Mouse (Mus musculus): Measurements from ENCODE around the gene Cldn10. TPM values are rescaled to one million over a fixed set of nuclear protein-coding genes. Genes with fewer than 3 reads are reported as not detected.

Cldn10 gene
- total and polyA plus RNA-seq, 3 experiments = 0.16 TPM; not detected in 2

DNA sequence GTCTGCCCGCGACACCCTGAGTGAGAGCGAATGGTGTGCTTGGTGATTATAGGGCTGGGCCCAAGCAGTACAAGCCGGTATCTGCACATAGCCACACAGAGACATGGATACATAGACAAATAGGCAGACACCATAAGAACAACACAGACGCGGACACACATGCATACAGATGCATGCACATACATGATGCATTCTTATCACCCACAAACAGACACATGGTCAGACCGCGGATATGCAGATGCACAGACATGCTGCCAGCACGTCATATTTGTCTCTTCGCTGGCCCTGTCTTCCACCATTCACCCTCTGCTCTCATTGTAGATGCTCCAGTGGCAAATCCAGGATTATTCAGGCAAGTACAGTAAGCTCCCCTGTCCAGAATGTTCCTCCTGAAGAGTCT, 59.1 kb downstream of the Cldn10 start:
- H3K4me1 ChIP-seq (ENCODE audit: insufficient read depth, low read depth, low read length) = peaks cover 12% of the 10 kb centered on the region
- H3K27me3 ChIP-seq (ENCODE audit: insufficient read depth, low read length) = peaks cover 28% of the 10 kb centered on the region
- no peaks in the 10 kb centered on the region for H3K36me3 ChIP-seq (replicated peaks)
- no peak overlapping the region for H3K4me3 ChIP-seq (ENCODE audit: low read depth, low read length)
- no peak for DNase-seq (ENCODE audit: low spot score)
- ATAC-seq (ENCODE audit: extremely low read depth, insufficient number of reproducible peaks, low FRiP score, poor library complexity, severe bottlenecking) = no peak
- TF ChIP-seq CTCF (IDR thresholded peaks at IDR 0.05; ENCODE audit: low read depth, low read length) = no peak
- TF ChIP-seq TAL1 (conservative IDR thresholded peaks at IDR 0.05; ENCODE audit: low read depth, low read length) = peak; percentile 30
- H3K9me3 ChIP-seq (replicated peaks) = no peaks in the 10 kb centered on the region

DNA sequence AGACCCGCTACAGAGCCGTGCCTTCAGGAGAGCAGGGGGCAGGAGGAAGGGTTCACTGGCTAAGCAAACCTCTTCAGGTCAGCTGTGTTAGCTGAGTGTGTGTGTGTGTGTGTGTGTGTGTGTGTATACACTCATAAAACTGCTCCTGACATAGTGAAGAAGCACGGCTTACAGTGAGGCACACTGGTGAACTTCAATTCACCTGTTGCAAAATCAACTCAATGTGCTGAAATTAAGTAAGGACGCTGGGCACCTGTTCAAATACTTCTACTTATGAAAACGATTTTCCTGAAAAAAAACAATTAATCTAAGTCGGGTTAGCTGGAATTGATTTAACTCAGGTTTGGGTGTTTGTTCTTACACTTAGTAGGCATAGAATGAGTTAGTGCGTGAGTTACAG, 60.5 kb downstream of the Cldn10 start:
- no peak overlapping the region for H3K4me3 ChIP-seq (ENCODE audit: low read depth, low read length)
- H3K36me3 ChIP-seq (replicated peaks) = no peaks in the 10 kb centered on the region
- DNase-seq (ENCODE audit: low spot score) (no peak), ATAC-seq (ENCODE audit: extremely low read depth, insufficient number of reproducible peaks, low FRiP score, poor library complexity, severe bottlenecking) (no peak)
- no peaks in the 10 kb centered on the region for H3K9me3 ChIP-seq (replicated peaks)
- H3K4me1 ChIP-seq (ENCODE audit: insufficient read depth, low read depth, low read length) = peaks cover 12% of the 10 kb centered on the region
- H3K27me3 ChIP-seq (ENCODE audit: insufficient read depth, low read length) = peaks cover 34% of the 10 kb centered on the region
- no peak for TF ChIP-seq POLR2AphosphoS5 (IDR thresholded peaks at IDR 0.05; ENCODE audit: insufficient replicate concordance, low read depth, low read length)
- TF ChIP-seq CTCF (IDR thresholded peaks at IDR 0.05; ENCODE audit: low read depth, low read length) = no peak
- TF ChIP-seq GATA1 (IDR thresholded peaks at IDR 0.05; ENCODE audit: borderline replicate concordance, low read length) = no peak
- TF ChIP-seq TAL1 (conservative IDR thresholded peaks at IDR 0.05; ENCODE audit: low read depth, low read length) = no peak
- TF ChIP-seq GATA2 (IDR thresholded peaks at IDR 0.05; ENCODE audit: borderline replicate concordance, low read depth, low read length) = no peak

DNA sequence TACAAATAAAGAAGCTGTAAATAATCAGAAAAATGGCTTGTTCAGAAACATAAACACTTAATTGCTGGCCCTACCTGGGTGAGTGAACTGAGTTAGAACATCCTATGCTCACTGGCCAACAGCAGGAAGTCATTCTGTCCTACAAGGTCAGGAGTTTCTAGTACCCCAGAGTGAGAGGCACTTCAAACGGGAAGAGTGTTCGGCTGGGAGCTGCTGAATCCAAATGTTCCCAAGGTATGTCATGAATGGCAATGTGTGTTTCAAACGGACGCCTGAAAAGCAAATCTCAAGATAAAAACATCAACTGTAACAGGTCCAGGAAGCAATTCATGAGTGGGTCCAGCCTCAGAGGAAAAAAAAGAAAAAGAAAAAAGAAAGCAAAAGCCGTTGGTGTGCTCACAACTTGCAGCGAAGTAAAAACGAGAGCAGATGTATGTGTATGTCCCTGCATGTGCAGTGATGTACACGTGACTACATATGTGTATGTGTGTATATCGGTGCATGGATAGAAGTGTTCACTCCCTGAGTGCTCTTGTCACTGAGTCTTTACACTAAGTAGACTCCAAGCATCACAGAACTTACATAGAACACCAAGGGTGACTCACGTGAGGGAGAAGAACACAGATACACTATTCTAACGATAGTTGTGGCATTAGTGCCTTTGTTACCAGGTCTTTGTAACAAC, 62.4 kb downstream of the Cldn10 start:
- TF ChIP-seq CTCF (IDR thresholded peaks at IDR 0.05; ENCODE audit: low read depth, low read length) (no peak), GATA2 (IDR thresholded peaks at IDR 0.05; ENCODE audit: borderline replicate concordance, low read depth, low read length) (no peak), GATA1 (IDR thresholded peaks at IDR 0.05; ENCODE audit: borderline replicate concordance, low read length) (no peak), TAL1 (conservative IDR thresholded peaks at IDR 0.05; ENCODE audit: low read depth, low read length) (no peak), POLR2AphosphoS5 (IDR thresholded peaks at IDR 0.05; ENCODE audit: insufficient replicate concordance, low read depth, low read length) (no peak)
- H3K4me3 ChIP-seq (ENCODE audit: low read depth, low read length) = no peak overlapping the region
- H3K4me1 ChIP-seq (ENCODE audit: insufficient read depth, low read depth, low read length) = peaks cover 15% of the 10 kb centered on the region
- no peaks in the 10 kb centered on the region for H3K9me3 ChIP-seq (replicated peaks)
- ATAC-seq (ENCODE audit: extremely low read depth, insufficient number of reproducible peaks, low FRiP score, poor library complexity, severe bottlenecking) (no peak), DNase-seq (ENCODE audit: low spot score) (no peak)
- H3K36me3 ChIP-seq (replicated peaks) = no peaks in the 10 kb centered on the region
- peaks cover 45% of the 10 kb centered on the region for H3K27me3 ChIP-seq (ENCODE audit: insufficient read depth, low read length)

DNA sequence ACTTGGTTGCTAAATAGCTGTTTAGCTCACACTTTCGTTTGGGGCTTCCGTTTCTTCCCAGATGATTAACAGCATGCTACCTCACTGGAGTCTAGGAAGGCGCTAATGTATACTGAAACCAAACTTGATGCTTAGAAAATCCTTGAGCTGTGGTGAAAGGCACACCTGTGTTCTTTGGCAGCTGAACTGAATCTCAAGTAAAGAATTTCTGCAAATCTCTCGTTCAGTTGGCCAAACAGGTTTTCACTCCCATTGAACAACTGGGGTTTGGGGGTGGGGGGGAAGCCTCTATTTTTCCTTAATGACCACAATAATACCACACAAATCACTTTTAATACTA, 63.0 kb downstream of the Cldn10 start:
- no peak for TF ChIP-seq POLR2AphosphoS5 (IDR thresholded peaks at IDR 0.05; ENCODE audit: insufficient replicate concordance, low read depth, low read length)
- TF ChIP-seq CTCF (IDR thresholded peaks at IDR 0.05; ENCODE audit: low read depth, low read length) = no peak
- TF ChIP-seq GATA2 (IDR thresholded peaks at IDR 0.05; ENCODE audit: borderline replicate concordance, low read depth, low read length) = no peak
- no peak for TF ChIP-seq TAL1 (conservative IDR thresholded peaks at IDR 0.05; ENCODE audit: low read depth, low read length)
- no peak for TF ChIP-seq GATA1 (IDR thresholded peaks at IDR 0.05; ENCODE audit: borderline replicate concordance, low read length)
- Histone ChIP-seq H3K4me1 (ENCODE audit: insufficient read depth, low read depth, low read length) (peaks cover 15% of the 10 kb centered on the region), H3K4me3 (ENCODE audit: low read depth, low read length) (no peak overlapping the region), H3K27me3 (ENCODE audit: insufficient read depth, low read length) (peaks cover 47% of the 10 kb centered on the region), H3K9me3 (replicated peaks) (no peaks in the 10 kb centered on the region), H3K36me3 (replicated peaks) (no peaks in the 10 kb centered on the region)
- no peak for ATAC-seq (ENCODE audit: extremely low read depth, insufficient number of reproducible peaks, low FRiP score, poor library complexity, severe bottlenecking)
- no peak for DNase-seq (ENCODE audit: low spot score)

DNA sequence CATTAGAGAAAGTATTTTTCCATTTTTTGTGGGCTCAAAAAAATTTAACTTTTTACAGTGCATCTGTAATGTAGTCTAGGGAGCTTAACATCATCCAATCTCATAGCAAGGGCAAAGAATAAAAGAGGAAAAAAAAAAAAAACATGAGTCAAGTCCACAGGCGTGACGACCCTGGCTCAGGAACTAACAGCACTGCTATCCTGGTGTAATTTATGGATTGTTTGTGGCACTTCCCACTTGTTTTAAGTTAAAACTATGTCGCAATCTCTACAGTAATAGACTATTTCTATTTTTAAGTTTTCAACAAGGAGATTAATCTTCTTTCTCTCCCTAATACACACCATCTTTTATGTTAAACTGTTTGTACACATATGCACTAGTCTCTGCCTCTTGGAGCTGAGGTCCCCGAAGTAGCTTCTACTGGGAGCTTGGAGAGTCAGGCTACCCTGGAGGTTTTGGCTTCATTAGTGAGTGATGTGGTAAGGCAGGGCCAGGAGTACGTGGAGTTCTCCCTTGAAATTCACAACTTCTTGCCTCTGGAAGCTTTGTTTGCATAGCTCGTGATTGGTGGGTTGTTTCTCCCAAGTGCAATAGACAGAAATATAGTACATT, 63.9 kb downstream of the Cldn10 start:
- ATAC-seq (ENCODE audit: extremely low read depth, insufficient number of reproducible peaks, low FRiP score, poor library complexity, severe bottlenecking) (no peak), DNase-seq (ENCODE audit: low spot score) (no peak)
- Histone ChIP-seq H3K36me3 (replicated peaks) (no peaks in the 10 kb centered on the region), H3K27me3 (ENCODE audit: insufficient read depth, low read length) (peaks cover 45% of the 10 kb centered on the region), H3K9me3 (replicated peaks) (no peaks in the 10 kb centered on the region), H3K4me1 (ENCODE audit: insufficient read depth, low read depth, low read length) (peaks cover 12% of the 10 kb centered on the region), H3K4me3 (ENCODE audit: low read depth, low read length) (no peak overlapping the region)
- TF ChIP-seq TAL1 (conservative IDR thresholded peaks at IDR 0.05; ENCODE audit: low read depth, low read length) (no peak), CTCF (IDR thresholded peaks at IDR 0.05; ENCODE audit: low read depth, low read length) (no peak), GATA2 (IDR thresholded peaks at IDR 0.05; ENCODE audit: borderline replicate concordance, low read depth, low read length) (no peak), POLR2AphosphoS5 (IDR thresholded peaks at IDR 0.05; ENCODE audit: insufficient replicate concordance, low read depth, low read length) (no peak), GATA1 (IDR thresholded peaks at IDR 0.05; ENCODE audit: borderline replicate concordance, low read length) (no peak)

DNA sequence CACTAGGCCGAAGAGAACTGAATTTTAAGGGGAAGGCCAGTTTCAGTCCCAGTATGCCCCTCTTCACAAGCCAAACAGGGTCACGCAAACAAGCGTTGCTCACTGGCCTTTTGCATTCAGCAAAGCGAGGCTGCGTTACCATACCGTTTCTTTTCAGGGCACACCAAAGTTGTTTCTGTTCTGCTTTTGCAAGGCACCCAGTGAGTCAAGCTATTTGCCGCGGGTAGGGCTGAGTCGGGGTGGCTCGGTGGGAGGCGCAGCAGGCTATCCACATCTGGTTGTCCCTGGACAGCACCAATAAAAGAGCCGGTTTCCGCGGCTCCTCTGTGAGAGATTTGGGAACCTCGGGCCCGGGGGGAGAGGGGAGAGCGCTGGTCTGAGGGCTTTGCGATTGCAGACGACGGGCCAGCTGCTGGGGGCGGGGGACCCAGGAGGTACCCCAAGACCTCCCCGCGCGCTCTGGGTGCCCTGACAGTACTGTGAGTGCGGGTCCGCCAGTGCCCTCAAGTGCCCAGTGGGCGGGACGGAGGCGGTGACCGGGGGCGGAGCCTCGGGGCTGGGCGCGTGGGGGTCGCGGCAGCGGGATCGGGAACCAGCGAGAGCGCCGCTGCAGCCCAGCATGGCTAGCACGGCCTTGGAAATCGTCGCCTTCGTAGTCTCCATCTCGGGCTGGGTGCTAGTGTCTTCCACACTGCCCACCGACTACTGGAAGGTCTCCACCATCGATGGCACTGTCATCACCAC, 66.8 kb downstream of the Cldn10 start:
- no peak for ATAC-seq (ENCODE audit: extremely low read depth, insufficient number of reproducible peaks, low FRiP score, poor library complexity, severe bottlenecking)
- TF ChIP-seq TAL1 (conservative IDR thresholded peaks at IDR 0.05; ENCODE audit: low read depth, low read length) (no peak), GATA2 (IDR thresholded peaks at IDR 0.05; ENCODE audit: borderline replicate concordance, low read depth, low read length) (no peak)
- Histone ChIP-seq H3K9me3 (replicated peaks) (no peaks in the 10 kb centered on the region), H3K36me3 (replicated peaks) (no peaks in the 10 kb centered on the region), H3K4me3 (ENCODE audit: low read depth, low read length) (no peak overlapping the region), H3K4me1 (ENCODE audit: insufficient read depth, low read depth, low read length) (peaks cover 10% of the 10 kb centered on the region), H3K27me3 (ENCODE audit: insufficient read depth, low read length) (peaks cover 35% of the 10 kb centered on the region)
- DNase-seq (ENCODE audit: low spot score) = no peak
